Comparison of ENCODE assay signal across 17 mouse cellular contexts in the genomic region with DNA sequence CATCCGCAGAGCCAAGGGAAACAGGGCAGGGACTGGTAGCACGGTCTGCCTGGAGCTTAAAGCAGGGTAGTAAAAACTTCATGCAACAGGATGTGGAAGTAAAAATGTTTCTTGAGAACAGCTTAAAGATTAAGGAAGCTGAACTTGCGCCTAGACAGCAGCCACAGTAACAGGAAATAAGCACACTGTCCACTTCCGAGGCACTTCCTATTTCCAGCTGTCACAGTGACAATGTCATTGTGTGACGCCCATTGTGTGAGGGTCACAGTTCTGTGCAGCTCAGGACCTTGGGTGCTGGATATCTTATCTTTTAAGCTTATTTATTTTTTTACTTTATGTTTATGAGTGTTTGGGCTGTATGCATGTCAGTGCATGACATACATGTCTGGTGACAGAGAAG.
A peak's percentile ranks its signal among the peaks of the same experiment; 100 is the strongest.
DNase-seq lines count a peak whose midpoint lies in the region; ATAC-seq lines count a peak whose summit lies in the region.
"Had no signal": no experiment of that assay in that cellular context is flagged by ENCODE, and none has a peak within 500 bp of the region (broad histone marks: within the 10 kb centered on the region; RNA-seq: fewer than 3 reads in every experiment).

No protein-coding gene starts in this region.

- no peak overlapping the region for H3K27ac ChIP-seq in intestine, embryonic 14.5 days (ENCODE audit: low read depth)
- H3K27ac ChIP-seq in intestine, embryonic 16.5 days (ENCODE audit: low read length): no peak overlapping the region
- no peak overlapping the region for H3K27ac ChIP-seq in neural tube, embryonic 11.5 days (ENCODE audit: low read depth, low read length)
- peak overlapping the region; percentile 94 for H3K27ac ChIP-seq in brown adipose tissue, adult 24 weeks (replicated peaks; ENCODE audit: low read depth, low read length)
- H3K27ac ChIP-seq: forebrain, embryonic 12.5 days; heart, embryonic 15.5 days; limb, embryonic 10.5 days; midbrain, embryonic 13.5 days had no signal

- H3K4me1 ChIP-seq in intestine, embryonic 14.5 days (replicated peaks; ENCODE audit: control insufficient read depth, insufficient read depth, low read length): peaks cover 9% of the 10 kb centered on the region
- H3K4me1 ChIP-seq in intestine, embryonic 16.5 days (ENCODE audit: control insufficient read depth, insufficient read depth, low read length): no peaks in the 10 kb centered on the region; the same call in 1 of the 2 replicates
- 0 out of 2 replicates have a peak, but pooled peaks cover 5% of the 10 kb centered on the region for H3K4me1 ChIP-seq in neural tube, embryonic 11.5 days (ENCODE audit: control insufficient read depth, insufficient read depth, low read length)
- peaks cover 19% of the 10 kb centered on the region for H3K4me1 ChIP-seq in brown adipose tissue, adult 24 weeks (ENCODE audit: control insufficient read depth, insufficient read depth, insufficient read length, low read length)
- H3K4me1 ChIP-seq: forebrain, embryonic 12.5 days had no signal

- 0 out of 2 replicates have a peak, but pooled peaks have one; percentile 53 for ATAC-seq in intestine, embryonic 14.5 days (replicated peaks; ENCODE audit: low FRiP score, low TSS enrichment, low read depth)
- ATAC-seq in intestine, embryonic 16.5 days: no peak
- ATAC-seq in neural tube, embryonic 11.5 days (ENCODE audit: insufficient read depth, low FRiP score, low TSS enrichment): no peak
- peak; percentile 90 for ATAC-seq in neutrophil, adult 5-6 weeks (ENCODE audit: extremely low read depth, insufficient number of reproducible peaks, low FRiP score, poor library complexity, severe bottlenecking)
- ATAC-seq: hindbrain, embryonic 16.5 days; midbrain, embryonic 13.5 days had no signal

- no peak overlapping the region for H3K4me3 ChIP-seq in intestine, embryonic 14.5 days (ENCODE audit: low read depth, low read length)
- no peak overlapping the region for H3K4me3 ChIP-seq in intestine, embryonic 16.5 days (ENCODE audit: low read length)
- H3K4me3 ChIP-seq in neural tube, embryonic 11.5 days (ENCODE audit: low read depth, low read length): no peak overlapping the region
- no peak overlapping the region for H3K4me3 ChIP-seq in brown adipose tissue, adult 24 weeks (ENCODE audit: insufficient read depth, low read depth, low read length)
- H3K4me3 ChIP-seq: forebrain, embryonic 12.5 days; heart, embryonic 15.5 days; limb, embryonic 10.5 days; midbrain, embryonic 13.5 days had no signal

- no peaks in the 10 kb centered on the region for H3K9me3 ChIP-seq in intestine, embryonic 14.5 days (ENCODE audit: control insufficient read depth, low read length)
- no peaks in the 10 kb centered on the region for H3K9me3 ChIP-seq in intestine, embryonic 16.5 days (ENCODE audit: control insufficient read depth, low read length)
- H3K9me3 ChIP-seq in neural tube, embryonic 11.5 days (ENCODE audit: control insufficient read depth, low read length): no peaks in the 10 kb centered on the region
- H3K9me3 ChIP-seq: forebrain, embryonic 12.5 days; heart, embryonic 15.5 days; limb, embryonic 10.5 days; midbrain, embryonic 13.5 days had no signal

- no peaks in the 10 kb centered on the region for H3K36me3 ChIP-seq in intestine, embryonic 14.5 days (ENCODE audit: control insufficient read depth, insufficient read depth, low read length)
- H3K36me3 ChIP-seq in intestine, embryonic 16.5 days (ENCODE audit: control insufficient read depth, insufficient read depth, low read length): no peaks in the 10 kb centered on the region
- no peaks in the 10 kb centered on the region for H3K36me3 ChIP-seq in neural tube, embryonic 11.5 days (ENCODE audit: control insufficient read depth, insufficient read depth, low read length)
- H3K36me3 ChIP-seq: forebrain, embryonic 12.5 days; heart, embryonic 15.5 days; limb, embryonic 10.5 days; midbrain, embryonic 13.5 days had no signal

- H3K9ac ChIP-seq in intestine, embryonic 14.5 days (ENCODE audit: low read length): no peak overlapping the region
- H3K9ac ChIP-seq in intestine, embryonic 16.5 days (ENCODE audit: low read depth, low read length): no peak overlapping the region
- H3K9ac ChIP-seq in neural tube, embryonic 11.5 days (ENCODE audit: low read length): no peak overlapping the region
- H3K9ac ChIP-seq: forebrain, embryonic 12.5 days; heart, embryonic 15.5 days; midbrain, embryonic 13.5 days had no signal

- H3K27me3 ChIP-seq in intestine, embryonic 14.5 days (replicated peaks; ENCODE audit: control insufficient read depth, insufficient read depth, low read length): no peaks in the 10 kb centered on the region
- no peaks in the 10 kb centered on the region for H3K27me3 ChIP-seq in intestine, embryonic 16.5 days (replicated peaks; ENCODE audit: control insufficient read depth, insufficient read depth, low read length)
- no peaks in the 10 kb centered on the region for H3K27me3 ChIP-seq in neural tube, embryonic 11.5 days (ENCODE audit: control insufficient read depth, insufficient read depth, low read length)
- H3K27me3 ChIP-seq: CH12.LX; forebrain, embryonic 12.5 days; heart, embryonic 15.5 days; midbrain, embryonic 13.5 days had no signal

- DNase-seq in intestine, embryonic 14.5 days (ENCODE audit: low spot score): no peak
- DNase-seq in neural tube, embryonic 11.5 days (ENCODE audit: low spot score): peak; percentile 9
- no peak for DNase-seq in neural tube, embryonic 10.5 days (ENCODE audit: extremely low spot score, low spot score)
- no peak for DNase-seq in right cerebral cortex, postnatal 25 days
- DNase-seq in layer of hippocampus, postnatal 14 days (ENCODE audit: low spot score in 2 of 2): no peak
- DNase-seq: adrenal gland, adult 8-10 months; cerebellum, postnatal 36 days; thymus, postnatal 25 days had no signal

- no peak overlapping the region for H3K4me2 ChIP-seq in intestine, embryonic 14.5 days (ENCODE audit: low read length)
- H3K4me2 ChIP-seq in intestine, embryonic 16.5 days (ENCODE audit: low read depth, low read length): no peak overlapping the region
- H3K4me2 ChIP-seq in neural tube, embryonic 11.5 days (ENCODE audit: low read depth): no peak overlapping the region
- H3K4me2 ChIP-seq: forebrain, embryonic 12.5 days; heart, embryonic 15.5 days; midbrain, embryonic 13.5 days had no signal

- 71% methylated on average over 5 of the region's 5 CpGs for WGBS in intestine, embryonic 14.5 days
- WGBS in intestine, embryonic 16.5 days: 63% methylated on average over 5 of the region's 5 CpGs
- 83% methylated on average over 5 of the region's 5 CpGs for WGBS in neural tube, embryonic 11.5 days

Comparison
In these comparisons a context has a peak if more than half of its experiments do, and no peak if none do; other contexts are left out.
1. ATAC-seq: peak in intestine, embryonic 14.5 days (single experiment) and neutrophil, adult 5-6 weeks (single experiment); none in intestine, embryonic 16.5 days (single experiment) and neural tube, embryonic 11.5 days (single experiment).